Mouse (Mus musculus) adrenal gland, postnatal 25 days (tissue): ENCODE data around the gene Rapgef3. TPM values are rescaled to one million over a fixed set of nuclear protein-coding genes. Genes with fewer than 3 reads are reported as not detected.
A peak's percentile ranks its signal among the peaks of the same experiment; 100 is the strongest.

Experiments used
- DNase-seq: peaks from one replicate; pipeline ENCODE4 v3.0.0; 2021; ENCODE audit warnings: mixed read lengths
- total RNA-seq: library from RNA; stranded (reverse); gene quantifications from 2 replicates; pipeline ENCODE4 v1.2.3, GENCODE M21; 2021

The Rapgef3 gene
- total RNA-seq, 1 experiment from 2014 or later, result 26.0 TPM

DNA sequence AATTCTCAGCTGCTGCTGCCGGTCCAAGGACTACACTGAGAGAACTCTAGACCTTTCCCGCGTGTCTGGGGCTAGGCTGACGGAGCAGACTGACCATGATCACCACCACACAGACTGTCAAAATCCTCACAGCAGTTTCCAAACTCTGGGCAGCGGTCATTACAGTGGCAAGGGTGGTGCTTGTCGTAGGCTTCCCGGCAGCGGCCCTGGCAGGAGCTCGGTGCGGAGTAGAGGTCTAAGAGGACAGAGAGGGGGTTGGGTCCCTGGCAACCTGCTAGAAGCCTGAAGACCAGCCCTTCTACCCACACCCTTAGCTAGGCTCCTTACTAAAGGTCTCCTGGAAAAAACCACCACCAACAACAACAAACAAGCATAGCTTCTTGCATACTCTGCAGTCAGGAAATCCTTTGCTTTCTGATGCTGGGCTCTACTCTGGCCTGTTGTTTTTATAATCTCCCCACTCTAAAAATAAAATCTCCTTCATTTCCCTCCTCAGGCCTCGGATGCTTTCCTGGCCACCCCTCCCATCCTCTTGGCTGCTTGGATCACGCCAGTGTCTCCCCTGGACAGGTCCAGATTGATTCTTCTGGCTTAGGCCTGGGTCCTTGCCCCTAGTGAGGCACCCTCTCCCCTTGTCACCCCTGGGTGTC, 47.6 kb downstream of the Rapgef3 start:
- no peak for DNase-seq

DNA sequence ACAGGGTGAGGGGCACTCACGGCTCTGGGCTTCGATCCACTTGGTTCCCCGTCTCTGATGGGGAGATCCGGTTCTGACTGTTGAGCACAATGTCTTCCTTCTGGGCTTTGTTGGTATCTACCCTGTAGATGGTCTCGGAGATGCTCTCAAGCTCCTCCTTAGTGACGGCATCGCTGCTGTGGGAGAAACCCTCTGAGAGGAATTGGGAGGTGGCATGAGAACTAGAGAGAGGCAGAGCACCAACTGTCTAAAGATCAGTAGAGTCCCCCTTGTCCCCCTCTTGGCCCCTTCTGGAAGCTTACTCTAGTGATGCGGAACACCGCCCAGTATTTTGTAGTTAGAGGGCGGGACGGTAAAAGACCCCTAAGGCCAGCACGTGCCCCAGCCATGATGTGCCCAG, 48.3 kb downstream of the Rapgef3 start:
- DNase-seq, result no peak

DNA sequence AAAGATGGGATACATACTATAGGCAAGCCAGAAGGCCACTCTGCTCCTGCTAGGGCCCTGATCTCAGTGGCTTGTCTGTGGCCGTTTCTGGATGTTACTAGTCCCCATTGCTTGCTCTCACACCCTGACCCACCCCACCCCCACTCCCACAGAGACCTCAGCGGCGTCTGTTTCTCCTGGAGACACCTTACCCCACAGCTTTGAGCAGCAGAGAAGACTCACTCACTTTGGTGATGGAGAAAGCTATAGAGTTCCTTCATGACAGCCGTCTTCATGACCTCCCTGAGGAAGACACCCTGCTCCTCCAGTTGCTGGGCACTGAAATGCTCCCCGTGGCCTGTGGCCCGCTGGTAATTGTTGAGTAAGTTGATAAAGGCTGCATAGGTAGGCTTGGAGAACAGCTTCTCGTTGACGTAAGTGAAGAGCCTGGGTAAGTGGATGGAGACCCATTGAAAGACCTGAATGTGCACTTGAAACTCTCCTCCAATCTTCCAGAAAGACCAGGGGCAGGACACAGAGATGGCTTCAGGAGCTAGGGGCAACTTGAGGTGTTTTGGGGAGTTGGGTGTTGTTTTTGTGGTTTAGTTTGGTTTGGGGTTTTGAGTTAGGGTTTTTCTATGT, 49.1 kb downstream of the Rapgef3 start:
- no peak for DNase-seq

DNA sequence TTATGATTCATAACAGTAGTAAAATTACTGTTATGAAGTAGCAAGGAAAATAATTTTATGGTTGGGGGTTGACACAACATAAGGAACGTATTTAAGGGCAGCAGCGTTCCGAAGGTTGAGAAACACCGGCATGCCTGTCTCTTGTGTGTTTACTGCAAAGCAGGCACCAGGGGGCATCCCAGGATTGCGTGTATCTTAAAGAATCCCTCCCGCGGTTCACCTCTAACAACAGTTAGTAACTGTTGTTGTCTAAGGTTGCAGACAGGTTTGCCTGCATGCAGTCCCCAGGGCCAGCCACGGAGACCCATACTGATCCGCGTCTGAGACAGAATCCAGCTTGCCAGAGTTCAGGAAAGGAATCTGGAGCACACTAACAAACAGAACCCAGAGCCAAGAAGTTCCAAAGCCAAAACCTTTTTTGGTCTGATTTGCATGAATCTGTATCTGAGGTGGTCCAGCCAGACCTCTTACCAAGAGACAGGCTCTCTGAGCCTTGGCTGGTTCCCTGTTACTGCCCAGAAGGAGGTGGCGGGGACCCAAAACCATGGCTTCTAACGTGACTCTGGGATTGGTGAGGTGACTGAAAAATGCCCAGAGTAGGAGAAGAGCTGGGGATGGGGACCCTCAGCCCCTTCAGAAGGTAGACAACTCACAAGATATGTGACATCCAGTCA, 49.8 kb downstream of the Rapgef3 start:
- peak; percentile 69 for DNase-seq

DNA sequence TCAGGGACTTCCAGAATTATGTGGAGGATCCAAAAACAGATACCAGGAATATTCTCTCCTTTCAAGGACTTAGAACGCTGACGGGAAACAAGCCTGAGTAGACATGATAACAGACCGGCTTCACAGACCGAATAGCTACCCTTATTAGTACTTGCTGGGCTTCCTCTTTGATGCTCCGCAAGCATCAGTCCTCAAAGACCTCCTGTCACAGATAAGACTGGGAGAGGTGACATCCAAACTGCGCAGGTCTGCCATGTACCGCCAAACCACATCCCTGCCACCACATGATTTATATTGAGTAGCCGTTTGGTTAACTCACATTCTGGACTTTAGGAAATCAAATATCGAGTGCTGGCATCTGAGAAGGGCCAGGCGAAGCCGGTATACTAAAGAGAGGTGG, 51.0 kb downstream of the Rapgef3 start:
- DNase-seq, result no peak

DNA sequence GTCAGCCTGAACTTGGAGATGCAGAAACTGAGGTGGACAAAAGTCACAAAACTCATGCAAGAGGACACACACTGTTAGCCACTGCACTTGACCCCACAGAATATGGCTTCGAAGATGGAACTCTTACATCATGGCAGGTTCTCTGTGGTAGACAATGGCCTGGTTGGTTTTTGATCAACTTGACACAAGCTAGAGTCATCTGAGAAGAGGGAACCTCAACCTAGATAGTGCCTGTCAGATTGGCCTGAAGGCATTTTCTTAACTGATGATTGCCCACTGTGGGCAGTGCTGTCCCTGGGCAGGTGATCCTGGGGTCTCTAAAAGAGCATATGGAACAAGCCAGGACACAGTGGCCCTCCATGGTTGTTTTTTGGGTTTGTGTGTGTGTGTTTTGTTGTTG, 52.0 kb downstream of the Rapgef3 start:
- no peak for DNase-seq

DNA sequence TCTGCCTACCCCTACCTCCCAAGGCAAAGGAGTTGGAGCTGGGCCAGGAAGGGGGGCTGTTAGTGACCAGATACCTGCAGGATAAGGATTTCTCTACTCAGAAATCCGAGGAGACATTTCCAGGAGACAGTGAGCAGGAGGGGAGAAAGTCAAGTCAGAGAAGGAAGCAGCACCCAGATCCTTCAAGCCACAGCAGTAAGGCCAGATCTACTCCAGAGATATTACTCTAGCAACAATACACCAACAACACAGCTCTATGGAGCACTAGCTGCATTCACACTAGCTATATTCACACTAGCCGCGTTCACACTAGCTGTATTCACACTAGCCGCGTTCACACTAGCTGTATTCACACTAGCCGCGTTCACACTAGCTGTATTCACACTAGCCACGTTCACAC, 52.7 kb downstream of the Rapgef3 start:
- DNase-seq, result no peak

DNA sequence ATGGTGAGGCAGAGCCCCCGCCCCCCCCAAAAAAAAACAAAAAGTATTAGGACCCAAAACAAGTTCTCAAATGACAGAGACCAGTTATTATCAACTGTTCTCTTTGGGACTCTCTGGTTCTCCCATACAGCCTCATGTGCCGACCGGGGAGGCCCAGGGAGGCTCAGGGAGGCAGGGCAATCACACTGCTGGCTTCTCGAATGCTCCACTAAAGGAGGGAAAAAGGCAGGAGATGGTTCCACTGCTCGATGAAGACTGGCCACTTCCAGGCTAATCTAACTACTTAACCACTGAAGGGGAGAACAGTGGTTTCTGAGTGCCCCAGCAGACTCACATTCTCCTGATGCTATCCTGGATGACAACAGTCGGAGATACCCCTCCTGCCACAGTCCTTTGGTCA, 55.2 kb downstream of the Rapgef3 start:
- no peak for DNase-seq

DNA sequence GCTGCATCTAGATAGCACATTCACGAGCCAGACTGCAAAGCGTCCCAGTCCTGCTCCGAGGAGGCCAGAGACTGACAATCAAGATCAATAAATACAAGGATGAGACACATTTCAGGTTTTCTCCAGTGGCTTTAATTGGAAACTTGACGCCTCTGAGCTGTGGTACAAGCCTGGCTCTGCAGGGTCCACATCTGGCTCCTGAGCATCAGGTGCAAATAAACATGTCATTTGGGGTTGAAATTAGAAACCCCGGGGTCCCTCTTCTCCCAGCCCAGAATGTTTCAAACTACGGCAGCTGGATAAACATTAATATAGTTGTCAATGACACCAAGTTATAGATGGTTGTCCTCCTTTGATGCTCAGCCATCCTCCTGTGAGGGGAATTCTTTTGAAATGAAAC, 56.9 kb downstream of the Rapgef3 start:
- no peak for DNase-seq

DNA sequence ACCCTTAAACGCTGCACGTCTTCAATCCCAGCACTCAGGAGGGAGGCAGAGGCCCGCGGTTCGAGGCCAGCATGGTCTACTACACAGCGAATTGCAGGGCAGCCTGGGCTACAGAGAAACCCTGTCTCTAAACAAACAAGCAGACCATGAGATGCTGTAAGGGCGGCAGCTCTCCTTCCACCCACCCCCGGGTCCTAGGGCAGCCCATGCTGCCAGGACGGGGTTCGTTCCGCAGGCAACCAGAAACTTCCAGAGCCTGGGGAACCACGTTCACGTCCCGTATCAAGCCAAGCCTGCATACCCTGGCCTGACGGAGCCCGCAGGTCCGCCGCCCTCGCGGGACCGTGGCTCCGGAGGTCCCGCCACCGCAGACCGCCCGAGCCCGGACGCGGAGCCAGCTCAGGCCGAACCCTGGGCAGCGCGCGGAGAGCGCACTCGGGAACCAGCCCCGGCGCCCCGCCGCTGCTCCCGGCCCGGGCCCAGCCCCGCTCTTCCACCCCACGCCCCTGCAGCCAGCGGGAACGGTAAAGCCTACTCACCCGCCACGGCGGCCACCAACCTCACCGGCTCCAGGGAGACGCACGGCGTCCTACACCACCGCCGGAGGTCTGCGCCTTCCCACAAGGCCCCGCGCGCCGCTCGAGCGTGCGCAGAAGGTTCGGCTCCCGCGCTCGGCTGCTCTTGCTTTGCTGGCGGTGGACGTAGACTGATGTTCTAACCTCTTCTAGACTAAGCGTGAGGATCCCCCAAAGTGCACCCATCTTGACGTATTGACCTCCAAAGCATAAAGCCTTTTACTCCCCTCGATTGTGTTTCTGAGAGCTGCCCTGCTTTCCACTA, 62.3 kb downstream of the Rapgef3 start, which contains the start of gene Rpap3:
TSS of gene Rpap3 (minus strand) at position 615 of the 840 bp plus-strand sequence.
- peak; percentile 91 for DNase-seq

DNA sequence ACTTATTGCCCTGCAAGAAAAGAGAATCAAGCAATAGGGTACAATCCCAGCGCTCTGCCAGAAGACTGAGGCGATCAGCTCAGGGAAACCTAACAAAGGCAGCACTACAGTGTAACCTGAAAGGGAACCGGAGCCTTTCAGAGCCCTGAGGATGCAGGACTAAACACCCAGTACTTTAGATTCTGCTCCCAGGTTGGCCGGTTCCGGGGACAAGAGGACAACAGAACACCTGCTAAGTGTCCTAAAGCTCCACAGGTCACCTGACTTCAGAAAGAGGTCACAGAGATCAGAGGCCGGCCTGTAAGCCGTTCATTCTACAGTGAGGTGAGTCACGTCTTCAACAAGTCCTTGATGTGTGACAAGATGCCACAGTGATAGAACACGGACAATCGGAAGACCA, 71.2 kb downstream of the Rapgef3 start:
- no peak for DNase-seq

Other genes starting within 250 kb of the Rapgef3 start
- 20.1 and 25.4 TPM in 2 replicates for gene Rpap3, start 62.1 kb downstream of the Rapgef3 start, total RNA-seq
- gene Endou, start 36.6 kb downstream of the Rapgef3 start, total RNA-seq, result 0.71 and 0.82 TPM in 2 replicates
- 92.4 and 108 TPM in 2 replicates for gene Slc48a1, start 10.5 kb upstream of the Rapgef3 start, total RNA-seq
- gene Hdac7, start 76.5 kb upstream of the Rapgef3 start, total RNA-seq, result 93.1 and 109 TPM in 2 replicates
- gene Vdr, start 142.7 kb upstream of the Rapgef3 start, total RNA-seq, result 6.0 and 8.0 TPM in 2 replicates
- 43.9 and 68.2 TPM in 2 replicates for gene Tmem106c, start 196.2 kb upstream of the Rapgef3 start, total RNA-seq
- gene Col2a1, start 236.7 kb upstream of the Rapgef3 start, total RNA-seq, result not detected in 2 replicates